ENCODE assay signal across 10 mouse cellular contexts in the genomic region with DNA sequence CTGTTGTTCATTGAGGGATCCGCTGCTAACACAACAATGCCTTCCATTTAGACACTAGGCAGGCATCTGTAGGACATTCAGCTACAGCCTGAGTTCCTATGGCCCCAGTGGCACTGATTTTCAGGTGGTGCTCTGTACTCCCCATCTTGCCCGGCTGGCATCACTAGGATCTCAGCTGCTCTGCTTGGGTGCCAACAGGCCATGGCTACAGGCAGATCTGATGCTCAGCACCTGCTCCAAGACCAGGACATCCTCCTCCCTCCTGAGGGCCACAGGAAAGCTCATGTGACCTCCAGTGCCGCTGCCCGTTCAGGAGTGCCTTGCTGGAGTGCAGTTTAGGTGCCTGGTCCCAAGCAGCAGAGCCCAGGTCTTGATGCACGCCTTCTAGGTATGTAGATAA. TPM values are rescaled to one million over a fixed set of nuclear protein-coding genes. Genes with fewer than 3 reads are reported as not detected.
DNase-seq lines count a peak whose midpoint lies in the region; ATAC-seq and TF ChIP-seq lines count a peak whose summit lies in the region.
"Had no signal": no experiment of that assay in that cellular context is flagged by ENCODE, and none has a peak within 500 bp of the region (broad histone marks: within the 10 kb centered on the region; RNA-seq: fewer than 3 reads in every experiment).

No protein-coding gene starts in this region.

- H3K36me3 ChIP-seq in heart, embryonic 13.5 days = peaks cover 22% of the 10 kb centered on the region
- peaks cover 8% of the 10 kb centered on the region for H3K36me3 ChIP-seq in intestine, embryonic 15.5 days

- ATAC-seq in heart, embryonic 13.5 days (ENCODE audit: extremely low read depth, insufficient number of reproducible peaks, low FRiP score, low TSS enrichment) = no peak
- ATAC-seq in intestine, embryonic 15.5 days = no peak

- 51% methylated on average over 5 of the region's 5 CpGs for WGBS in heart, embryonic 13.5 days
- 77% methylated on average over 5 of the region's 5 CpGs for WGBS in intestine, embryonic 15.5 days

- no peaks in the 10 kb centered on the region for H3K9me3 ChIP-seq in heart, embryonic 13.5 days
- no peaks in the 10 kb centered on the region for H3K9me3 ChIP-seq in intestine, embryonic 15.5 days
- H3K9me3 ChIP-seq: forebrain, embryonic 12.5 days had no signal

- peaks cover 71% of the 10 kb centered on the region for H3K4me1 ChIP-seq in heart, embryonic 13.5 days
- H3K4me1 ChIP-seq in bone marrow macrophage, adult 2 months (ENCODE audit: control insufficient read depth, insufficient read depth, low read length) = peaks cover 63% of the 10 kb centered on the region
- H3K4me1 ChIP-seq in intestine, embryonic 15.5 days (replicated peaks) = peaks cover 26% of the 10 kb centered on the region
- H3K4me1 ChIP-seq: forebrain, embryonic 12.5 days had no signal

- no peak for TF ChIP-seq POLR2A in bone marrow macrophage, adult 2 months (IDR thresholded peaks at IDR 0.05; ENCODE audit: borderline replicate concordance, low read depth, low read length)

- peak overlapping the region; percentile 38; the same call in 1 of the 2 replicates for H3K9ac ChIP-seq in heart, embryonic 13.5 days
- no peak overlapping the region for H3K9ac ChIP-seq in intestine, embryonic 15.5 days
- H3K9ac ChIP-seq: forebrain, embryonic 12.5 days; hindbrain, embryonic 14.5 days had no signal

- no peak overlapping the region for H3K4me2 ChIP-seq in heart, embryonic 13.5 days
- H3K4me2 ChIP-seq in intestine, embryonic 15.5 days (replicated peaks) = no peak overlapping the region
- H3K4me2 ChIP-seq: forebrain, embryonic 12.5 days; hindbrain, embryonic 14.5 days had no signal

- H3K4me3 ChIP-seq in heart, embryonic 13.5 days = no peak overlapping the region
- H3K4me3 ChIP-seq in left cerebral cortex, adult 2 months = no peak overlapping the region
- H3K4me3 ChIP-seq in bone marrow macrophage, adult 2 months (ENCODE audit: insufficient read depth, low read length) = no peak overlapping the region
- no peak overlapping the region for H3K4me3 ChIP-seq in intestine, embryonic 15.5 days (replicated peaks)
- H3K4me3 ChIP-seq: forebrain, embryonic 12.5 days had no signal

- no peak for DNase-seq in heart, postnatal 25 days (ENCODE audit: low spot score)
- no peak for DNase-seq in left cerebral cortex, adult 2 months (ENCODE audit: extremely low spot score in 1 of 2, low spot score in 2 of 2)
- no peak for DNase-seq in left cerebral cortex, adult 18-20 months (ENCODE audit: low spot score in 2 of 2)
- no peak for DNase-seq in B cell, adult 2 months
- DNase-seq: right cerebral cortex, postnatal 25 days had no signal

- peak overlapping the region; percentile 71 for H3K27ac ChIP-seq in heart, embryonic 13.5 days (replicated peaks)
- peak overlapping the region; percentile 17; the same call in 1 of the 2 replicates for H3K27ac ChIP-seq in left cerebral cortex, adult 2 months
- peak overlapping the region; percentile 67 for H3K27ac ChIP-seq in bone marrow macrophage, adult 2 months (ENCODE audit: insufficient read depth, low read depth, low read length)
- 0 out of 2 replicates have a peak overlapping the region, but pooled peaks have one; percentile 13 for H3K27ac ChIP-seq in intestine, embryonic 15.5 days
- H3K27ac ChIP-seq: forebrain, embryonic 12.5 days; hindbrain, embryonic 14.5 days had no signal

- TF ChIP-seq CTCF in left cerebral cortex, adult 2 months (IDR thresholded peaks at IDR 0.05) = no peak
- 0 out of 2 replicates have a peak, but pooled peaks have one; percentile 7 for TF ChIP-seq CTCF in bone marrow macrophage, adult 2 months (IDR thresholded peaks at IDR 0.05; ENCODE audit: low read depth, low read length)

- H3K27me3 ChIP-seq in heart, embryonic 13.5 days (replicated peaks) = no peaks in the 10 kb centered on the region
- H3K27me3 ChIP-seq in intestine, embryonic 15.5 days (replicated peaks) = no peaks in the 10 kb centered on the region
- H3K27me3 ChIP-seq: forebrain, embryonic 12.5 days had no signal

- intact Hi-C loops in heart, postnatal 25 days (cut with DNase I) = no loop called here
- intact Hi-C loops in left cerebral cortex, adult 2 months (cut with DNase I) = no loop called here

RNA-seq across cellular contexts. Expression of gene Zcchc14, which starts 20.3 kb away (rescaled TPM):
- polyA plus RNA-seq in heart, embryonic 13.5 days (2015; fragmentation: Nextera tagmentation; extraction: Ambion mirVana) = 7.8 and 8.7 TPM in 2 replicates
- total RNA-seq in heart, postnatal 25 days (2021) = 10 to 100 TPM; 27.1 to 31.3 TPM
- 10 to 100 TPM; 69.6 to 72.8 TPM for total RNA-seq in left cerebral cortex, adult 2 months (2021)
- 10 to 100 TPM; 63.2 to 68.7 TPM for total RNA-seq in left cerebral cortex, adult 18-20 months (2021)
- 5.1 and 8.2 TPM in 2 replicates for polyA plus RNA-seq in bone marrow macrophage, adult 2 months (2012; ENCODE audit: insufficient read depth, insufficient read length, missing spikeins)
- 10.7 and 11.2 TPM in 2 replicates for polyA plus RNA-seq in intestine, embryonic 15.5 days (2015; fragmentation: Nextera tagmentation; extraction: Ambion mirVana)

RNA-seq across cellular contexts. Expression of gene Map1lc3b, which starts 42.2 kb away (rescaled TPM):
- 187 and 188 TPM in 2 replicates for polyA plus RNA-seq in heart, embryonic 13.5 days (2015; fragmentation: Nextera tagmentation; extraction: Ambion mirVana)
- 100 to 1,000 TPM; 231 to 247 TPM for total RNA-seq in heart, postnatal 25 days (2021)
- 100 to 1,000 TPM; 178 to 181 TPM for total RNA-seq in left cerebral cortex, adult 2 months (2021)
- total RNA-seq in left cerebral cortex, adult 18-20 months (2021) = 100 to 1,000 TPM; 187 to 190 TPM
- polyA plus RNA-seq in bone marrow macrophage, adult 2 months (2012; ENCODE audit: insufficient read depth, insufficient read length, missing spikeins) = 179 and 195 TPM in 2 replicates
- 177 and 190 TPM in 2 replicates for polyA plus RNA-seq in intestine, embryonic 15.5 days (2015; fragmentation: Nextera tagmentation; extraction: Ambion mirVana)

RNA-seq across cellular contexts. Expression of gene Fbxo31, which starts 53.8 kb away (rescaled TPM):
- polyA plus RNA-seq in heart, embryonic 13.5 days (2015; fragmentation: Nextera tagmentation; extraction: Ambion mirVana) = 7.8 and 9.8 TPM in 2 replicates
- total RNA-seq in heart, postnatal 25 days (2021) = 100 to 1,000 TPM in 1 of 2 experiments, 10 to 100 TPM in 1; 93.0 to 105 TPM
- total RNA-seq in left cerebral cortex, adult 2 months (2021) = 100 to 1,000 TPM in 1 of 2 experiments, 10 to 100 TPM in 1; 97.8 to 104 TPM
- 100 to 1,000 TPM; 104 to 105 TPM for total RNA-seq in left cerebral cortex, adult 18-20 months (2021)
- polyA plus RNA-seq in bone marrow macrophage, adult 2 months (2012; ENCODE audit: insufficient read depth, insufficient read length, missing spikeins) = 10.0 and 10.6 TPM in 2 replicates
- polyA plus RNA-seq in intestine, embryonic 15.5 days (2015; fragmentation: Nextera tagmentation; extraction: Ambion mirVana) = 13.2 and 14.0 TPM in 2 replicates

Comparison
In these comparisons a context has a peak if more than half of its experiments do, and no peak if none do; other contexts are left out.
1. H3K27ac ChIP-seq: peak in every context shown above with its lines; median percentile 71 in heart, embryonic 13.5 days; 67 in bone marrow macrophage, adult 2 months; 17 in left cerebral cortex, adult 2 months; 13 in intestine, embryonic 15.5 days.